Mouse (Mus musculus): Measurements from ENCODE around the gene Abhd2. TPM values are rescaled to one million over a fixed set of nuclear protein-coding genes. Genes with fewer than 3 reads are reported as not detected.

The Abhd2 gene
- polyA plus RNA-seq, 1 experiment: 13.6 TPM

DNA sequence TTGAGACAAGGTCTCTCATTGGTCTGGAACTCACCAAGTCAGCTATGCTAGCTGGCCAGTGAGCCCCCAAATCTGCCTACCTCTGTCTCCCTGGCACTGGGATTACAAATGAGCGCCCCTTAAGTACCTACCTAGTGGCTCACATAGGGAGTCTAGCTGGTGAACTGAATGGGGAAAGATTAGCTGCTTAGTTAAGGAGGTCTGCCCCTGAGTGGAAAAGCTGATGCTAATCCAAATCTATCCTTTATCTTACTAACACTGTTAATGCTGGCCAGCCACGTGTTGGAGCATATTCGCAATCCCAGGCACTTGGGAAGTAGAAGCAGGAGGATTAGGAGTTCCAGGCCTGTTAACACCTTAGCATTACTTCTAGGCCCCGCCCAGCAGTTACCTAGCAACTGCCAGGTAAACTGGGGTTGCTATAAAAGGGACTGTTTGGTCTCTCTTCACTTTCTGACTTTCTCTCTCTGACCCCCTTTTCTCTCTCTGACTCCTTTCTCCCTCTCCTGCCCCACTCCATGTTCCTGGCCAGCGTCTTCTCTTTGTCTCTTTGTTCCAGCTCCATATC is 117.2 kb downstream of the Abhd2 start:
- no peak for TF ChIP-seq POLR2A (IDR thresholded peaks at IDR 0.05; ENCODE audit: borderline replicate concordance, control insufficient read depth, low read depth, low read length)
- no peak for TF ChIP-seq CTCF (IDR thresholded peaks at IDR 0.05; ENCODE audit: control insufficient read depth, insufficient read depth, low read length)
- Histone ChIP-seq H3K4me3 (replicated peaks; ENCODE audit: control insufficient read depth, low read depth, low read length) (no peak overlapping the region), H3K4me1 (ENCODE audit: control insufficient read depth, insufficient read depth, low read length) (peaks cover 1% of the 10 kb centered on the region; the same call in 1 of the 2 replicates), H3K27ac (ENCODE audit: control insufficient read depth, insufficient read depth, low read depth, low read length, poor library complexity) (no peak overlapping the region)
- 83% methylated on average over 5 of the region's 5 CpGs for WGBS

DNA sequence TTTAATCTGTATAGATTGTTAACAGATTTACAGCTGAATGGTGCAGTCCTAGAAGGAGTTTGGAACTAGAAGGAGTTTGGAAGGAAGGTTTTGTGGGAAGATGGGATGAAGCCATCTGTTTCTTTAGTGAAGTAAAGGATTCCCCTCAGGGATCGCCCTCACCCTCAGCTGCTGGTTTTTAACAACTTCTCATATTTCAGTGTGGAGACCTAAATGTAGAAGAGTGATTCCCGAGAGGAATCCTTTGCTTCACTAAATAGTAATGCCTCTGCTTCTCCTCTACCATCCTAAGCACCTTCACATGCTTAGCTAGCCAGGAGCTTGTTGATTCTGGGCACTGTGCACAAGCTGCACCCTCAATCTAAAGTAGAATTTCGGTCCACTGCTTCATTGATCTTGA is 118.5 kb downstream of the Abhd2 start:
- peaks cover 1% of the 10 kb centered on the region; the same call in 1 of the 2 replicates for H3K4me1 ChIP-seq (ENCODE audit: control insufficient read depth, insufficient read depth, low read length)
- 5% methylated on average over 3 of the region's 3 CpGs for WGBS
- peak overlapping the region; percentile 81 for H3K4me3 ChIP-seq (replicated peaks; ENCODE audit: control insufficient read depth, low read depth, low read length)
- no peak for TF ChIP-seq CTCF (IDR thresholded peaks at IDR 0.05; ENCODE audit: control insufficient read depth, insufficient read depth, low read length)
- H3K27ac ChIP-seq (ENCODE audit: control insufficient read depth, insufficient read depth, low read depth, low read length, poor library complexity): no peak overlapping the region

DNA sequence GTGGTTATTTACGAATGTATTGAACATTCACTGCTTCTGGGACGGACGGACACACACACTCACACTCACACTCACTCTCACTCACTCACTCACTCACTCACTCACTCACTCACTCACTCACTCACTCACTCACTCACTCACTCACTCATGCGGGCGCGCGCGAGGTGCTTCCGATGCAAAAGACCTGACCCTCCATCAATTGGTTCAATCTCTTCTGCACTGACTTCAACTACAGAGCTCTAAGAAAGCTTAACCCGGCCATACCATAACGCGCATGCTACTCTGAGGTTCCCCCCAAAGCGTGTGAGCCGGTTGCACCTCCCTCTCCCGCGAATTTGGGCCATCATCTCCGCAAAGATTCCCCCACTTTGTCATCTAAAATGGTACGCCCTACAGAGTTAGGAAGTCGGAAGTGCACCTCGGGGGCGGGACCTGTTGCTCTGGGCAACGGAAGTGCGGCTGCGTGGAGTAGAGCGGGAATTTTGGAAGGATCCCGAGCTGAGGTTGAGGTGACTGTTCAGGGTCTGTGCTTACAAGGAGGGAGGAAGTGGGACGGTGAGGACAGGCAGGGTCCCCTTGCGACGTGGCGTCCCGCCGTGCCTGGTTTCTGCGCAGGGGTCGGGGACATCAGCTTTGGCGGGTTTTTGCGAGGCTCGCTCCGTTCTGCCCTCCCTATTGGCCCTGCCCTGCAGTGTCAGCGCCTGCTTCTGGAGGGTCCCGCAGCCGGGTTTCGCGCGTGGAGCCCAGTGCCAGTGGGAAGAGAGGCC is 119.1 kb downstream of the Abhd2 start, which contains the start of gene Fanci:
Gene Fanci, plus strand, starts transcription at position 47 of the 767 bp plus-strand sequence.
- WGBS: under 1% methylated on average over 44 of the region's 44 CpGs
- Histone ChIP-seq H3K27ac (ENCODE audit: control insufficient read depth, insufficient read depth, low read depth, low read length, poor library complexity) (peak within 1 kb of the TSS; percentile 82), H3K4me3 (replicated peaks; ENCODE audit: control insufficient read depth, low read depth, low read length) (peak within 1 kb of the TSS; percentile 81), H3K4me1 (ENCODE audit: control insufficient read depth, insufficient read depth, low read length) (peaks cover 1% of the 10 kb centered on the region; the same call in 1 of the 2 replicates)
- TF ChIP-seq CTCF (IDR thresholded peaks at IDR 0.05; ENCODE audit: control insufficient read depth, insufficient read depth, low read length): no peak
- peak; percentile 64; the same call in 1 of the 2 replicates for TF ChIP-seq POLR2A (IDR thresholded peaks at IDR 0.05; ENCODE audit: borderline replicate concordance, control insufficient read depth, low read depth, low read length)

DNA sequence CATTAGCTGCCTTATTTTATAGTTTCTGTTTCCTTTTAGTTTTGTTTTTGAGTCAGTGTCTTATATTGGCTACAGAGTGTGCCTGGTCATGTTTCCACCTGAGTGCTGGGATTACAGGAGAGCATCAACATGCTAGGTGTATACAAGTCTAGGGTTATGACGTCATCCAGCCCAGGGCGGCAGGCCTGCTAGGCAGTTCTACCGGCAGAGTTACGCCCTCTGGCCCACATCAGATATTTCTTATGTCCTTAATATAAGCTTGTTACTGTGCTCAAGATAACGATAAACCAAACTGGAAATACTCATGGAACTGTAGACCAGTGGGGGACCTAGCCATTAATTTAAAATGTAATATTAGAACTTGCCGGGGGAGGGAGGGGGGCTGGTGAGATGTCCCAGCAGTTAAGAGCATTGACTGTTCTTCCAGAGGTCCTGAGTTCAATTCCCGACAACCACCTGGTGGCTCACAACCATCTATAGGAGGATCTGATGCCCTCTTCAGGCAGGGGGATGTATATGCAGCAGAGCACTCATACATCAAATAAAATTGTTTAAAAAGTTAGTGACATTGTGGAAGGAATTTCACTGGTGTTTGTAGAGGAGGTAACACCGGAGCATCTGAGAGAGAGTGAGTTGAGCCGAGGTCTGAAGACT is 120.0 kb downstream of the Abhd2 start:
- H3K27ac ChIP-seq (ENCODE audit: control insufficient read depth, insufficient read depth, low read depth, low read length, poor library complexity): no peak overlapping the region; the same call in 1 of the 2 replicates
- H3K4me1 ChIP-seq (ENCODE audit: control insufficient read depth, insufficient read depth, low read length): peaks cover 1% of the 10 kb centered on the region; the same call in 1 of the 2 replicates
- WGBS: 31% methylated on average over 9 of the region's 9 CpGs
- H3K4me3 ChIP-seq (replicated peaks; ENCODE audit: control insufficient read depth, low read depth, low read length): peak overlapping the region; percentile 81
- TF ChIP-seq CTCF (IDR thresholded peaks at IDR 0.05; ENCODE audit: control insufficient read depth, insufficient read depth, low read length) (0 out of 2 replicates have a peak, but pooled peaks have one; percentile 18), POLR2A (IDR thresholded peaks at IDR 0.05; ENCODE audit: borderline replicate concordance, control insufficient read depth, low read depth, low read length) (no peak)

DNA sequence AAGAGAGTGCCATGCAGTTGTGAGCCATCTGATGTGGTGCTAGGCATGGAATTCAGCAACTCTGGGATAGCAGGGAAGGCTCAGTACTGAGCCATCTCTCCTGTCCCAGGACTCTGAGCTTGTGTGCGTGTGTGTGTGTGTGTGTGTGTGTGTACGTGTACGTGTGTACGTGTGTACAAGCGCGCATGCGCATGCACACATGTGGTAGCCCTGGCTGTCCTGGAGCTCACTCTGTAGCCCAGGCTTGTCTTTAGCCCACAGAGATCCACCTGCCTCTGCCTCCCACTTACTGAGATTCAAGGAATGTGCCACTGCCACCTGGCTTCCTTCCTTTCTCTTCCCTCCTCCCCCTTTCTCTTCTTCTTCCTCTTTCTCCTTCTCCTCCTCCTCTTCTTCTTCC is 120.9 kb downstream of the Abhd2 start:
- peaks cover 1% of the 10 kb centered on the region; the same call in 1 of the 2 replicates for H3K4me1 ChIP-seq (ENCODE audit: control insufficient read depth, insufficient read depth, low read length)
- WGBS: 94% methylated on average over 7 of the region's 7 CpGs
- TF ChIP-seq CTCF (IDR thresholded peaks at IDR 0.05; ENCODE audit: control insufficient read depth, insufficient read depth, low read length): no peak
- TF ChIP-seq POLR2A (IDR thresholded peaks at IDR 0.05; ENCODE audit: borderline replicate concordance, control insufficient read depth, low read depth, low read length): no peak

DNA sequence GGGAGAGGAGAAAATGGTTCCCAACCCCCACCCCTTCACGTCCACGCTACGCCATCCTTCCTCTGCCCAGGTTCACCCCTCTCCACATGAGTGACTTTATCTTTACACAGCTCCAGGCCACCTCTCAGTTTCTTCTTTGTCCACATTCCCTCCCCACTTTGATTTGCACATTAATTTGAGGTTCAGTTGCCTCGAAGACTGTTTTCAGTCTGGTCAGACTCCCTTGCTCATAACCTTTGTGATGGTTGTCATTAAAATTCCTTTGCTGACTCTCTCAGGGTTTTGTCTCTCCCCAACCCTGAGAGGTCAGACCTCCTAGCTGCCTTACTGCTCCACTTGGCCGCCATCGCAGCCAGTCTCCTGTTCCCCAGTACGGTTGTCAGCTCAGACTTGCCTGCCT is 121.7 kb downstream of the Abhd2 start:
- TF ChIP-seq POLR2A (IDR thresholded peaks at IDR 0.05; ENCODE audit: borderline replicate concordance, control insufficient read depth, low read depth, low read length) (no peak), CTCF (IDR thresholded peaks at IDR 0.05; ENCODE audit: control insufficient read depth, insufficient read depth, low read length) (no peak)
- Histone ChIP-seq H3K4me1 (ENCODE audit: control insufficient read depth, insufficient read depth, low read length) (peaks cover 1% of the 10 kb centered on the region; the same call in 1 of the 2 replicates), H3K27ac (ENCODE audit: control insufficient read depth, insufficient read depth, low read depth, low read length, poor library complexity) (no peak overlapping the region), H3K4me3 (replicated peaks; ENCODE audit: control insufficient read depth, low read depth, low read length) (no peak overlapping the region)
- WGBS: 85% methylated on average over 7 of the region's 7 CpGs

More for the DNA sequence above, 120.9 kb downstream of the Abhd2 start:
- no peak overlapping the region for H3K27ac ChIP-seq (ENCODE audit: control insufficient read depth, insufficient read depth, low read depth, low read length, poor library complexity)
- no peak overlapping the region for H3K4me3 ChIP-seq (replicated peaks; ENCODE audit: control insufficient read depth, low read depth, low read length)

DNA sequence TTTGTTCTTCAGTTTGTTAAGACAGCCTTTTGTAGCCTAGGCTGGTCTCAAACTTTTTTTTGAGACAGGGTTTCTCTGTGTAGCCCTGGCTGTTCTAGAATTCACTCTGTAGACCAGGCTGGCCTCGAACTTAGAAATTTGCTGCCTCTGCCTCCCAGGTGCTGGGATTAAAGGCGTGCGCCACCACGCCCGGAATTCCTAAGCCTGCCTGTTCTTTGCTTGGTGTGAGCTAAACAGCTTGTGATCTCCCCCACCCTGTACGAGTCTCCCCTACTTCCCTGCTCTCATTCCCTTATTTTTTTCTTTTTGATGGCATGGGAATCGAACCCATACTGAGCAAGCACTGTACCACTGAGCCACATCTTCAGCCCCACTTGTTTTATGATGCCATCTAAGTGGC is 122.2 kb downstream of the Abhd2 start:
- TF ChIP-seq CTCF (IDR thresholded peaks at IDR 0.05; ENCODE audit: control insufficient read depth, insufficient read depth, low read length): no peak
- TF ChIP-seq POLR2A (IDR thresholded peaks at IDR 0.05; ENCODE audit: borderline replicate concordance, control insufficient read depth, low read depth, low read length): no peak
- H3K27ac ChIP-seq (ENCODE audit: control insufficient read depth, insufficient read depth, low read depth, low read length, poor library complexity): no peak overlapping the region
- 88% methylated on average over 7 of the region's 7 CpGs for WGBS

DNA sequence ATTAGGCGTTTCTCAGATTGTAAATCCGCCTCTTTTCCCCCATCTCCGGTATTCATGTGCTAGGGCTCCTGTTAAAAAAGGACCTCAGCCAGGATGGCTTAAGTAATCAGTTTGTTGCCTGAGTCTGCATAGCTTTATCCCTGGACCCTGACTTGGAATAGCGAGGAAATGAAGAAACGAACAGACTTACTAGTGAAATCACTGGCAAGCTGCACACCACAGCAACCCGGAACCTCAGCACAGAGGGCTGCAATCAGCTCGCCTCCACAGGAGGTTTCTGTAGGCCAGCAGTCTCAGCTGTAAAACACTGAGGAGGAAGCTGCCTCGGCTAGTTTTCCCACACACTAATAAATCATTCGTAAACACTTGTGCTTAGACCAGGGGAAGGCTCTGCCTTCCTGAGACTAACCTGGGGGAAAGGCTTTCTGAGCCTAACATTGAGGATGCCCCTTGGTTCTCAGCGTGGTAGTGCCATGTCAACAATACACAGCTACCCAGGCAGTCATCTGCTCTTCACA is 124.5 kb downstream of the Abhd2 start:
- Histone ChIP-seq H3K27ac (ENCODE audit: control insufficient read depth, insufficient read depth, low read depth, low read length, poor library complexity) (no peak overlapping the region), H3K4me3 (replicated peaks; ENCODE audit: control insufficient read depth, low read depth, low read length) (no peak overlapping the region), H3K4me1 (ENCODE audit: control insufficient read depth, insufficient read depth, low read length) (peaks cover 1% of the 10 kb centered on the region; the same call in 1 of the 2 replicates)
- 42% methylated on average over 10 of the region's 10 CpGs for WGBS
- TF ChIP-seq POLR2A (IDR thresholded peaks at IDR 0.05; ENCODE audit: borderline replicate concordance, control insufficient read depth, low read depth, low read length) (no peak), CTCF (IDR thresholded peaks at IDR 0.05; ENCODE audit: control insufficient read depth, insufficient read depth, low read length) (no peak)

More for the DNA sequence above, 122.2 kb downstream of the Abhd2 start:
- H3K4me3 ChIP-seq (replicated peaks; ENCODE audit: control insufficient read depth, low read depth, low read length): no peak overlapping the region
- peaks cover 1% of the 10 kb centered on the region; the same call in 1 of the 2 replicates for H3K4me1 ChIP-seq (ENCODE audit: control insufficient read depth, insufficient read depth, low read length)

Data from bone marrow, adult 2 months (tissue).